Mouse (Mus musculus): ENCODE measurements around the gene Gm9817. TPM values are rescaled to one million over a fixed set of nuclear protein-coding genes. Genes with fewer than 3 reads are reported as not detected.

Gm9817 gene
- polyA plus RNA-seq, 1 experiment from 2014 or later, result 0.07 TPM

DNA sequence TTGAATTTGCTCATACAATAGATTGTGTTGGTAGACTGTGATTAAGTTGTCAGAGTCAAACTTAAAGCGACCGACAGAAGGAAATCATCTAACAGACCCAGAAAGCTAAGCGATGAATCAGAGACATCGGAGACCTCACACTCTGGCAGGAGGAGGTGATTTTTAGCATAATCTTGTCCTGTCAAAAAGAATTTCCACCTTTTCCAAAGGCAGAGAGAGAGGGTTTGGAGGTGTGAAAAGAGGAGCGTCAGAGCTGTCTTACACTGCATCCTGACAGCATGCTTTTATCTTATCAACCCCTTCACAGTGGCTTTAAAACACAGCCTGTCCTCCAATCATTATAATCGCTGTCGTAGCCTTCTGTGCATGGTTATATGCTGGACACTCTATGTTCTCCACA is 25.7 kb upstream of the Gm9817 start:
- Histone ChIP-seq H3K9ac (replicated peaks; ENCODE audit: low read depth) (no peak overlapping the region), H3K9me3 (ENCODE audit: low read length) (no peaks in the 10 kb centered on the region), H3K27me3 (replicated peaks; ENCODE audit: insufficient read depth, low read length) (no peaks in the 10 kb centered on the region), H3K4me1 (ENCODE audit: insufficient read depth, low read depth, low read length) (no peaks in the 10 kb centered on the region), H3K4me3 (ENCODE audit: low read depth, low read length) (no peak overlapping the region), H3K27ac (ENCODE audit: low read length) (no peak overlapping the region), H3K36me3 (ENCODE audit: insufficient read depth, low read length) (no peaks in the 10 kb centered on the region), H3K4me2 (replicated peaks; ENCODE audit: low read depth, low read length) (no peak overlapping the region)
- 38% methylated on average over 7 of the region's 7 CpGs for WGBS
- DNase-seq (ENCODE audit: low spot score) (no peak), ATAC-seq (no peak)
- TF ChIP-seq EP300 (IDR thresholded peaks at IDR 0.05) (no peak), CTCF (IDR thresholded peaks at IDR 0.05) (no peak)

DNA sequence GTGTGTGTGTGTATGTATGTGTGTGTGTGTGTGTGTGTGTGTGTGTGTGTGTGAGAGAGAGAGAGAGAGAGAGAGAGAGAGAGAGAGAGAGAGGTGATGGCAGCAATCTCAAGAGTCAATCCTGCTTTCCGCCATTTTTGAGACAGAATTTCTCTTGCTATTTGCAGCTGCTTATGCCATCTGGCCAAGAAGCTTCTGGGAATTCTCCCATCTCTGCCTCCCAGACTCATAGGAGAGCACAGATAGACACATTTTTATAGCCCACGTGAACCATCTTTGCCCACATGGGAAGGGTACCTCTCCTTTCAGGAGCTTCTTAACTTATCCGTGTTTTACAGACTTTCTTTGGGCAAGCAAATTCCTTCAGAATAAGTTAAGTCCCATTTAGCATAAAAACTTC is 24.6 kb upstream of the Gm9817 start:
- no peaks in the 10 kb centered on the region for H3K27me3 ChIP-seq (replicated peaks; ENCODE audit: insufficient read depth, low read length)
- H3K9ac ChIP-seq (replicated peaks; ENCODE audit: low read depth), result no peak overlapping the region
- ATAC-seq (no peak), DNase-seq (ENCODE audit: low spot score) (no peak)
- no peak overlapping the region for H3K4me2 ChIP-seq (replicated peaks; ENCODE audit: low read depth, low read length)
- no peak overlapping the region for H3K4me3 ChIP-seq (ENCODE audit: low read depth, low read length)
- no peaks in the 10 kb centered on the region for H3K36me3 ChIP-seq (ENCODE audit: insufficient read depth, low read length)
- TF ChIP-seq CTCF (IDR thresholded peaks at IDR 0.05) (no peak), EP300 (IDR thresholded peaks at IDR 0.05) (no peak)
- no peaks in the 10 kb centered on the region for H3K9me3 ChIP-seq (ENCODE audit: low read length)
- no peak overlapping the region for H3K27ac ChIP-seq (ENCODE audit: low read length)
- no peaks in the 10 kb centered on the region for H3K4me1 ChIP-seq (ENCODE audit: insufficient read depth, low read depth, low read length)
- WGBS, result 93% methylated on average over 3 of the region's 3 CpGs

DNA sequence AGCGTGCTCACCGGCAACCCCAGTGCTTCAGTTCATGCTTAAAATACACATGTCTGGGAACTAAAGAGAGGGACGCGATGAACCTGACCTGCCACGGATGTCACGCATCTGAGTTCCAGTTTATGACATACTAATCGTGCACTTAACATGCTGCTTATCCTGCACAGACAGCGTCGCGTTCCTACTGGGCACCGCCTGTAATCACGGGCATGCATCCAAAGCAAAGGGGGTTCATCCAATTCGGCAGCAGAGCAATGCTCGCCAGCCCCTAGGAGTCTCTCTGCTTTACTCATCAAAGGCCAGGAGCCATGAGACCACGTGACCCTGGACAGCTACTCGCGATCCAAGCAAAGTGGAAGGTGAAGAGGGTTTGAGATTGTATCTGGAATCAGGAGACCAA is 19.3 kb upstream of the Gm9817 start:
- no peaks in the 10 kb centered on the region for H3K36me3 ChIP-seq (ENCODE audit: insufficient read depth, low read length)
- DNase-seq (ENCODE audit: low spot score) (no peak), ATAC-seq (no peak)
- H3K27ac ChIP-seq (ENCODE audit: low read length), result no peak overlapping the region
- H3K27me3 ChIP-seq (replicated peaks; ENCODE audit: insufficient read depth, low read length), result no peaks in the 10 kb centered on the region
- H3K9me3 ChIP-seq (ENCODE audit: low read length), result no peaks in the 10 kb centered on the region
- TF ChIP-seq CTCF (IDR thresholded peaks at IDR 0.05) (no peak), EP300 (IDR thresholded peaks at IDR 0.05) (no peak)
- H3K4me2 ChIP-seq (replicated peaks; ENCODE audit: low read depth, low read length), result no peak overlapping the region
- no peak overlapping the region for H3K4me3 ChIP-seq (ENCODE audit: low read depth, low read length)
- WGBS, result 80% methylated on average over 17 of the region's 17 CpGs
- no peak overlapping the region for H3K9ac ChIP-seq (replicated peaks; ENCODE audit: low read depth)
- no peaks in the 10 kb centered on the region for H3K4me1 ChIP-seq (ENCODE audit: insufficient read depth, low read depth, low read length)

DNA sequence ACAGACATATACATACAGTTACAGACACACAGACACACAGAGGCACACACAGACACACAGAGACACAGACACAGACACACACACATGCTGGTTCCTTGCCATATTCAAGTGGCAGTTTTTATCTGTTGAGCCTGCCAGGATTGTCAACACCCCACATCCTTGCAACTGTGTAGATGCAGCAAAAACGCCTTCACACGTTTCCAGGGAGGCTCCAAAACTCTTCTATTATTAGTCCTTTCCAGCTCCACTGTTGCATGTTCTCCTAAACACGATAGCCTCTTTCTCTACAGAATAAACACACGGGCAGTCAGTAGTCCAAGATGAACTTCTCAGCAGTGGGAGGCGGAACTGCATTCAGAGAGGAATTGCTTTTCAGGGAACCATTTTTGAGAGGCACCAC is 15.3 kb upstream of the Gm9817 start:
- ATAC-seq (no peak), DNase-seq (ENCODE audit: low spot score) (no peak)
- no peaks in the 10 kb centered on the region for H3K9me3 ChIP-seq (ENCODE audit: low read length)
- no peak overlapping the region for H3K4me3 ChIP-seq (ENCODE audit: low read depth, low read length)
- H3K36me3 ChIP-seq (ENCODE audit: insufficient read depth, low read length), result no peaks in the 10 kb centered on the region
- H3K9ac ChIP-seq (replicated peaks; ENCODE audit: low read depth), result no peak overlapping the region
- no peak overlapping the region for H3K4me2 ChIP-seq (replicated peaks; ENCODE audit: low read depth, low read length)
- H3K4me1 ChIP-seq (ENCODE audit: insufficient read depth, low read depth, low read length), result no peaks in the 10 kb centered on the region
- WGBS, result 40% methylated on average over 5 of the region's 5 CpGs
- no peaks in the 10 kb centered on the region for H3K27me3 ChIP-seq (replicated peaks; ENCODE audit: insufficient read depth, low read length)
- TF ChIP-seq CTCF (IDR thresholded peaks at IDR 0.05) (no peak), EP300 (IDR thresholded peaks at IDR 0.05) (no peak)
- no peak overlapping the region for H3K27ac ChIP-seq (ENCODE audit: low read length)

DNA sequence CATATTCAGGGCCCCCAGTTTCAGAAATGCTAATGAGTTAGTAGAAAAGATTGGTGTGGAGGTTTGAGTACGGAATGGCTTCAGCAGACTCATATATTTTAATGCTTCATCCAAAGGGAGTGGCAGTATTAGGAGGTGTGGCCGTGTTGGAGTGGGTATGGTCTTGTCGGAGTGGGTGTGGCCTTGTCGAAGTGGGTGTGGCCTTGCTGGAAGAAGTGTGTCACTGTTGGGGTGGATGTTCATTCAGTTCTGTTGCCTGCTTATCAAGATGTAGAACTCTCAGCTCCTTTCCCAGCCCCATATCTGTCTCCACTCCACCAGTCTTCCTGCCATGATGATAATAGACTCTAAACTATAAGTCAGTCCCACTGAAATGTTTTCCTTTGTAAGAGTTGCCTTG is 13.5 kb upstream of the Gm9817 start:
- Histone ChIP-seq H3K4me1 (ENCODE audit: insufficient read depth, low read depth, low read length) (no peaks in the 10 kb centered on the region), H3K9ac (replicated peaks; ENCODE audit: low read depth) (no peak overlapping the region), H3K27ac (ENCODE audit: low read length) (no peak overlapping the region), H3K27me3 (replicated peaks; ENCODE audit: insufficient read depth, low read length) (no peaks in the 10 kb centered on the region), H3K4me2 (replicated peaks; ENCODE audit: low read depth, low read length) (no peak overlapping the region), H3K36me3 (ENCODE audit: insufficient read depth, low read length) (no peaks in the 10 kb centered on the region), H3K9me3 (ENCODE audit: low read length) (no peaks in the 10 kb centered on the region), H3K4me3 (ENCODE audit: low read depth, low read length) (no peak overlapping the region)
- TF ChIP-seq CTCF (IDR thresholded peaks at IDR 0.05), result no peak
- no peak for TF ChIP-seq EP300 (IDR thresholded peaks at IDR 0.05)
- 91% methylated on average over 4 of the region's 4 CpGs for WGBS
- no peak for ATAC-seq
- no peak for DNase-seq (ENCODE audit: low spot score)

DNA sequence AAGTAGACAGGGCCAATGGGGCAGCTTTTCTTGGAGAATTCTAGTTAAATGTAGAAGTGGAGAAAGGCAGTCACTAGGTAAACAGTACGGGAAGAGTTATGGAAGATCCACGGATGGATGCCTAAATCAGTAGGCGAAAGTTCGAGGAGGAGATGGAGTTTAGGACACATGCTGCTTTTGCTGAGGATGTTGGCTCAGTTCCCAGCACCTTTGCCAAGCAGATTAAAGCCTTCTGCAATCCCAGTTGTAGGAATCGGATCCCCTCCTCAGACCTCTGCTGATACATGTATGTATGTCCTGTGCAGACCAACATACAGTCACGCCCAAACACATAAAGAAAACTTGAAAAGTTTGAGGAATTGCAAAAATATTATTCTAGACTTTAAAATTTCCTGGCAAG is 8.1 kb upstream of the Gm9817 start:
- WGBS, result 70% methylated on average over 6 of the region's 6 CpGs
- H3K36me3 ChIP-seq (ENCODE audit: insufficient read depth, low read length), result no peaks in the 10 kb centered on the region
- TF ChIP-seq EP300 (IDR thresholded peaks at IDR 0.05) (no peak), CTCF (IDR thresholded peaks at IDR 0.05) (no peak)
- no peak overlapping the region for H3K27ac ChIP-seq (ENCODE audit: low read length)
- no peak overlapping the region for H3K9ac ChIP-seq (replicated peaks; ENCODE audit: low read depth)
- no peaks in the 10 kb centered on the region for H3K9me3 ChIP-seq (ENCODE audit: low read length)
- H3K4me1 ChIP-seq (ENCODE audit: insufficient read depth, low read depth, low read length), result no peaks in the 10 kb centered on the region
- DNase-seq (ENCODE audit: low spot score) (no peak), ATAC-seq (no peak)
- no peak overlapping the region for H3K4me3 ChIP-seq (ENCODE audit: low read depth, low read length)
- H3K27me3 ChIP-seq (replicated peaks; ENCODE audit: insufficient read depth, low read length), result no peaks in the 10 kb centered on the region
- H3K4me2 ChIP-seq (replicated peaks; ENCODE audit: low read depth, low read length), result no peak overlapping the region

DNA sequence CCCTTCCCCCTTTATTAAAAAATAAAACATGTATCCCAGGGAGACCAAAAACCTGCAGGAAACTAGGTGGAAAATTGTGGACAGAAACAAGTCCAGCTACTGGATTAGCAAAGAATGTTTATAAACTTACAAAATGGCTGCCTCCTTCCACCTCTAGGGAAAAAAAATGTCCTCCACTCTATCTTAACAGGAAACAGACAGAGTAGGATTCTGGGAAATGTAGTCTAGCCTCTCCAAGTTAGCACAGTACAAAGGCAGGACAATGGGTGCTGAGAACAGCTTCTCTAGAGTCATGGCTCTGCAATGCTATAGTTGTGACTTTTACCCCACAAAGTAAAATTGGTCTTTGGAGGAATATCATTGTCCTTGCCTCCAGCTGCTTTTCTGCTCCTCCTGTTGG is 3.5 kb upstream of the Gm9817 start:
- TF ChIP-seq EP300 (IDR thresholded peaks at IDR 0.05) (no peak), CTCF (IDR thresholded peaks at IDR 0.05) (no peak)
- Histone ChIP-seq H3K9me3 (ENCODE audit: low read length) (no peaks in the 10 kb centered on the region), H3K36me3 (ENCODE audit: insufficient read depth, low read length) (no peaks in the 10 kb centered on the region), H3K27me3 (replicated peaks; ENCODE audit: insufficient read depth, low read length) (no peaks in the 10 kb centered on the region), H3K4me2 (replicated peaks; ENCODE audit: low read depth, low read length) (no peak overlapping the region), H3K4me3 (ENCODE audit: low read depth, low read length) (no peak overlapping the region), H3K27ac (ENCODE audit: low read length) (no peak overlapping the region), H3K4me1 (ENCODE audit: insufficient read depth, low read depth, low read length) (no peaks in the 10 kb centered on the region), H3K9ac (replicated peaks; ENCODE audit: low read depth) (no peak overlapping the region)
- DNase-seq (ENCODE audit: low spot score) (no peak), ATAC-seq (no peak)
